In genomic region chr2:144274741-144275140, GRCm38 (mm10) we compare ENCODE assay signal across 9 mouse cellular contexts. TPM values are rescaled to one million over a fixed set of nuclear protein-coding genes. Genes with fewer than 3 reads are reported as not detected.
DNase-seq lines count a peak whose midpoint lies in the region; ATAC-seq and TF ChIP-seq lines count a peak whose summit lies in the region.
"Had no signal": no experiment of that assay in that cellular context is flagged by ENCODE, and none has a peak within 500 bp of the region (broad histone marks: within the 10 kb centered on the region; RNA-seq: fewer than 3 reads in every experiment).

No protein-coding gene starts in this region.

- 34% methylated on average over 8 of the region's 8 CpGs for WGBS in kidney, embryonic 14.5 days
- 14% methylated on average over 8 of the region's 8 CpGs for WGBS in bone marrow, adult 2 months
- WGBS in liver, postnatal 0 days (ENCODE audit: insufficient replicate concordance): 35% methylated on average over 8 of the region's 8 CpGs

- no peak for DNase-seq in kidney, adult 9 months
- DNase-seq in R1 (ENCODE audit: low read depth, low spot score): peak; percentile 76
- DNase-seq in liver, postnatal 0 days: no peak
- DNase-seq in cerebellum, adult 11-12 months: no peak
- no peak for DNase-seq in frontal cortex, postnatal 14 days (ENCODE audit: low spot score in 2 of 2)
- no peak for DNase-seq in urinary bladder, postnatal 25 days (ENCODE audit: low spot score)
- DNase-seq: cerebellum, postnatal 25 days had no signal

- no peak for TF ChIP-seq EP300 in liver, postnatal 0 days (IDR thresholded peaks at IDR 0.05; ENCODE audit: low read depth)

- TF ChIP-seq POLR2A in bone marrow, adult 2 months (IDR thresholded peaks at IDR 0.05; ENCODE audit: borderline replicate concordance, control insufficient read depth, low read depth, low read length): no peak

- H3K27me3 ChIP-seq in kidney, embryonic 14.5 days (ENCODE audit: control insufficient read depth, insufficient read depth, low read length): no peaks in the 10 kb centered on the region
- no peaks in the 10 kb centered on the region for H3K27me3 ChIP-seq in liver, postnatal 0 days (ENCODE audit: insufficient read depth, low read length)

- H3K4me3 ChIP-seq in kidney, embryonic 14.5 days (ENCODE audit: low read length): no peak overlapping the region
- peak overlapping the region; percentile 11 for H3K4me3 ChIP-seq in bone marrow, adult 2 months (replicated peaks; ENCODE audit: control insufficient read depth, low read depth, low read length)
- no peak overlapping the region for H3K4me3 ChIP-seq in liver, postnatal 0 days (ENCODE audit: low read depth, low read length)

- no peak for TF ChIP-seq CTCF in bone marrow, adult 2 months (IDR thresholded peaks at IDR 0.05; ENCODE audit: control insufficient read depth, insufficient read depth, low read length)
- TF ChIP-seq CTCF in liver, postnatal 0 days (IDR thresholded peaks at IDR 0.05; ENCODE audit: low read depth): no peak

- H3K36me3 ChIP-seq in kidney, embryonic 14.5 days (ENCODE audit: control insufficient read depth, insufficient read depth, low read length): peaks cover 24% of the 10 kb centered on the region
- H3K36me3 ChIP-seq in liver, postnatal 0 days (replicated peaks; ENCODE audit: insufficient read depth, low read length): 0 out of 2 replicates have a peak, but pooled peaks cover 4% of the 10 kb centered on the region

- H3K9ac ChIP-seq in kidney, embryonic 14.5 days (ENCODE audit: low read depth, low read length): peak overlapping the region; percentile 23; the same call in 1 of the 2 replicates
- peak overlapping the region; percentile 54 for H3K9ac ChIP-seq in liver, postnatal 0 days (replicated peaks)

- H3K27ac ChIP-seq in kidney, embryonic 14.5 days (ENCODE audit: low read depth, low read length): peak overlapping the region; percentile 61; the same call in 1 of the 2 replicates
- peak overlapping the region; percentile 93 for H3K27ac ChIP-seq in bone marrow, adult 2 months (ENCODE audit: control insufficient read depth, insufficient read depth, low read depth, low read length, poor library complexity)
- H3K27ac ChIP-seq in liver, postnatal 0 days (ENCODE audit: low read depth): peak overlapping the region; percentile 84

- H3K4me2 ChIP-seq in kidney, embryonic 14.5 days (replicated peaks; ENCODE audit: low read depth, low read length): peak overlapping the region; percentile 22; the same call in 1 of the 2 replicates
- H3K4me2 ChIP-seq in liver, postnatal 0 days (ENCODE audit: low read depth, low read length): peak overlapping the region; percentile 55

- H3K4me1 ChIP-seq in kidney, embryonic 14.5 days (ENCODE audit: control insufficient read depth, insufficient read depth, low read length): peaks cover 7% of the 10 kb centered on the region; the same call in 1 of the 2 replicates
- H3K4me1 ChIP-seq in bone marrow, adult 2 months (ENCODE audit: control insufficient read depth, insufficient read depth, low read length): peaks cover 2% of the 10 kb centered on the region
- peaks cover 22% of the 10 kb centered on the region for H3K4me1 ChIP-seq in liver, postnatal 0 days (ENCODE audit: insufficient read depth)

- no peaks in the 10 kb centered on the region for H3K9me3 ChIP-seq in kidney, embryonic 14.5 days (ENCODE audit: control insufficient read depth, low read length)
- no peaks in the 10 kb centered on the region for H3K9me3 ChIP-seq in liver, postnatal 0 days (ENCODE audit: low read length)

- ATAC-seq in kidney, embryonic 14.5 days (ENCODE audit: low FRiP score, low TSS enrichment): no peak
- no peak for ATAC-seq in liver, postnatal 0 days

RNA-seq across cellular contexts. Expression of gene Snx5, which starts 4.0 kb away (rescaled TPM):
- 138 and 155 TPM in 2 replicates for polyA plus RNA-seq in kidney, embryonic 14.5 days (2014; fragmentation: Nextera tagmentation; extraction: Ambion mirVana)
- polyA plus RNA-seq in bone marrow, adult 2 months (2011; ENCODE audit: insufficient read depth, insufficient read length, low replicate concordance, missing spikeins): 185 and 274 TPM in 2 replicates
- 47.9 and 49.2 TPM in 2 replicates for polyA plus RNA-seq in liver, postnatal 0 days (2015; fragmentation: Nextera tagmentation; extraction: Ambion mirVana)

RNA-seq across cellular contexts. Expression of gene Mgme1, which starts 4.3 kb away (rescaled TPM):
- 20.2 and 21.9 TPM in 2 replicates for polyA plus RNA-seq in kidney, embryonic 14.5 days (2014; fragmentation: Nextera tagmentation; extraction: Ambion mirVana)
- polyA plus RNA-seq in bone marrow, adult 2 months (2011; ENCODE audit: insufficient read depth, insufficient read length, low replicate concordance, missing spikeins): 3.1 and 5.5 TPM in 2 replicates
- polyA plus RNA-seq in liver, postnatal 0 days (2015; fragmentation: Nextera tagmentation; extraction: Ambion mirVana): 4.4 and 5.4 TPM in 2 replicates

RNA-seq across cellular contexts. Expression of gene Ovol2, which starts 57.2 kb away (rescaled TPM):
- polyA plus RNA-seq in kidney, embryonic 14.5 days (2014; fragmentation: Nextera tagmentation; extraction: Ambion mirVana): 1.8 and 2.1 TPM in 2 replicates
- 0.97 TPM in 1 of 2 replicates, not detected in the other for polyA plus RNA-seq in bone marrow, adult 2 months (2011; ENCODE audit: insufficient read depth, insufficient read length, low replicate concordance, missing spikeins)
- polyA plus RNA-seq in liver, postnatal 0 days (2015; fragmentation: Nextera tagmentation; extraction: Ambion mirVana): 0.09 and 0.25 TPM in 2 replicates
